In the genomic region with DNA sequence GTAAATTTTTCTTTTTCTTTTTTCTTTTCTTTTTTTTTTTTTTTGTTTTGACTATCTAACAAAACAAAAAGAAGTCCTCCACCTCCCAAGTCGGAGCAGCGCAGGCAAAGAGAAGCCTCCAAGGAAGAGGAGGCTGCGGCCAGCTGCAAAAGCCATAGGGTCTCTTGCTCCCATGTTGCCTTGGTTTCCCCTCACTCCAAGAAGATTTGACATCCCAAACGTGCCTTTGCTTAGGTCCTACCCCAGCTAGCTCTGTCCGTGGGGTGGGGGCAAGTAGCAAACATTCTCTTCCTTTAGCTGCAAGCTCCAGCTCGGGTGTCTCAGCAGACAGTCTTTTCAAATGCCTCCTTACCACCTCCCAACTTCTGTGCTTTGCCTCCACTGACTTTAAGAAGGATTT, we compare ENCODE assay signal across 18 mouse cellular contexts. TPM values are rescaled to one million over a fixed set of nuclear protein-coding genes. Genes with fewer than 3 reads are reported as not detected.
DNase-seq lines count a peak whose midpoint lies in the region; ATAC-seq lines count a peak whose summit lies in the region.
"Had no signal": no experiment of that assay in that cellular context is flagged by ENCODE, and none has a peak within 500 bp of the region (broad histone marks: within the 10 kb centered on the region; RNA-seq: fewer than 3 reads in every experiment).

No protein-coding gene starts in this region.

- H3K4me1 ChIP-seq in kidney, embryonic 15.5 days = peaks cover 89% of the 10 kb centered on the region
- peaks cover 10% of the 10 kb centered on the region for H3K4me1 ChIP-seq in hindbrain, embryonic 15.5 days (replicated peaks)
- peaks cover 72% of the 10 kb centered on the region for H3K4me1 ChIP-seq in neural tube, embryonic 11.5 days (ENCODE audit: control insufficient read depth, insufficient read depth, low read length)

- no peak for ATAC-seq in kidney, embryonic 15.5 days (replicated peaks; ENCODE audit: low FRiP score)
- ATAC-seq in hindbrain, embryonic 15.5 days (ENCODE audit: low FRiP score, low read depth) = no peak
- ATAC-seq in neural tube, embryonic 11.5 days (ENCODE audit: insufficient read depth, low FRiP score, low TSS enrichment) = no peak
- ATAC-seq in megakaryocyte progenitor cell, adult 5-6 weeks (replicated peaks; ENCODE audit: poor library complexity) = no peak
- ATAC-seq: forebrain, embryonic 16.5 days had no signal

- peaks cover 14% of the 10 kb centered on the region; the same call in 1 of the 2 replicates for H3K36me3 ChIP-seq in kidney, embryonic 15.5 days
- H3K36me3 ChIP-seq in hindbrain, embryonic 15.5 days = no peaks in the 10 kb centered on the region
- H3K36me3 ChIP-seq in neural tube, embryonic 11.5 days (ENCODE audit: control insufficient read depth, insufficient read depth, low read length) = no peaks in the 10 kb centered on the region
- H3K36me3 ChIP-seq: embryonic facial prominence, embryonic 13.5 days; heart, embryonic 10.5 days; limb, embryonic 15.5 days had no signal

- H3K4me3 ChIP-seq in kidney, embryonic 15.5 days (replicated peaks) = peak overlapping the region; percentile 37
- H3K4me3 ChIP-seq in hindbrain, embryonic 15.5 days = peak overlapping the region; percentile 43
- peak overlapping the region; percentile 48 for H3K4me3 ChIP-seq in neural tube, embryonic 11.5 days (ENCODE audit: low read depth, low read length)
- H3K4me3 ChIP-seq: embryonic facial prominence, embryonic 13.5 days had no signal

- 15% methylated on average over 6 of the region's 6 CpGs for WGBS in kidney, embryonic 15.5 days
- WGBS in hindbrain, embryonic 15.5 days = 2% methylated on average over 6 of the region's 6 CpGs
- under 1% methylated on average over 6 of the region's 6 CpGs for WGBS in neural tube, embryonic 11.5 days

- peak overlapping the region; percentile 35; the same call in 1 of the 2 replicates for H3K9ac ChIP-seq in kidney, embryonic 15.5 days
- H3K9ac ChIP-seq in hindbrain, embryonic 15.5 days = peak overlapping the region; percentile 53
- peak overlapping the region; percentile 95 for H3K9ac ChIP-seq in neural tube, embryonic 11.5 days (ENCODE audit: low read length)
- H3K9ac ChIP-seq: embryonic facial prominence, embryonic 13.5 days; limb, embryonic 15.5 days; lung, embryonic 14.5 days had no signal

- no peak for DNase-seq in kidney, postnatal 25 days
- DNase-seq in embryo, embryonic 9.5 days (ENCODE audit: extremely low spot score) = peak; percentile 66
- peak; percentile 71 for DNase-seq in neural tube, embryonic 11.5 days (ENCODE audit: low spot score)
- no peak for DNase-seq in spleen, postnatal 10 days (ENCODE audit: low spot score in 2 of 2)
- no peak for DNase-seq in thymus, postnatal 10 days (ENCODE audit: low spot score in 2 of 2)
- DNase-seq: adrenal gland, postnatal 10 days; B cell, adult 2 months; cerebellum, adult 9-11 months; gastrocnemius, postnatal 10 days; heart, postnatal 36 days; lung, embryonic 14.5 days had no signal

- H3K9me3 ChIP-seq in kidney, embryonic 15.5 days (replicated peaks) = no peaks in the 10 kb centered on the region
- H3K9me3 ChIP-seq in hindbrain, embryonic 15.5 days = no peaks in the 10 kb centered on the region
- H3K9me3 ChIP-seq in neural tube, embryonic 11.5 days (ENCODE audit: control insufficient read depth, low read length) = no peaks in the 10 kb centered on the region
- H3K9me3 ChIP-seq: embryonic facial prominence, embryonic 13.5 days; heart, embryonic 10.5 days; limb, embryonic 15.5 days had no signal

- peak overlapping the region; percentile 96 for H3K27ac ChIP-seq in kidney, embryonic 15.5 days
- H3K27ac ChIP-seq in hindbrain, embryonic 15.5 days (replicated peaks) = peak overlapping the region; percentile 91
- peak overlapping the region; percentile 99 for H3K27ac ChIP-seq in neural tube, embryonic 11.5 days (ENCODE audit: low read depth, low read length)
- H3K27ac ChIP-seq: embryonic facial prominence, embryonic 13.5 days; heart, embryonic 10.5 days; limb, embryonic 15.5 days had no signal

- H3K27me3 ChIP-seq in kidney, embryonic 15.5 days = peaks cover 21% of the 10 kb centered on the region
- H3K27me3 ChIP-seq in hindbrain, embryonic 15.5 days = peaks cover 44% of the 10 kb centered on the region
- H3K27me3 ChIP-seq in neural tube, embryonic 11.5 days (ENCODE audit: control insufficient read depth, insufficient read depth, low read length) = no peaks in the 10 kb centered on the region

- H3K4me2 ChIP-seq in kidney, embryonic 15.5 days = peak overlapping the region; percentile 77
- peak overlapping the region; percentile 57 for H3K4me2 ChIP-seq in hindbrain, embryonic 15.5 days
- H3K4me2 ChIP-seq in neural tube, embryonic 11.5 days (ENCODE audit: low read depth) = peak overlapping the region; percentile 91
- H3K4me2 ChIP-seq: embryonic facial prominence, embryonic 13.5 days; lung, embryonic 14.5 days had no signal

RNA-seq across cellular contexts. Expression of gene Gm28230, which starts 7.2 kb away (rescaled TPM):
- polyA plus RNA-seq in kidney, embryonic 15.5 days (2015; fragmentation: Nextera tagmentation; extraction: Ambion mirVana) = 1.7 and 2.3 TPM in 2 replicates
- polyA plus RNA-seq in hindbrain, embryonic 15.5 days (2015; fragmentation: Nextera tagmentation; extraction: Ambion mirVana) = 0.87 and 1.6 TPM in 2 replicates
- polyA plus RNA-seq in neural tube, embryonic 11.5 days (2014; fragmentation: Nextera tagmentation; extraction: Ambion mirVana) = 3.9 and 5.5 TPM in 2 replicates
- not detected in 2 replicates for total RNA-seq in megakaryocyte progenitor cell, adult 5-6 weeks (2015)
- total RNA-seq in megakaryocyte progenitor cell, adult 5-6 weeks (2017) = not detected in 2 replicates
- total RNA-seq: heart, postnatal 36 days had no signal
- polyA plus RNA-seq: forebrain, embryonic 16.5 days; lung, embryonic 14.5 days had no signal

RNA-seq across cellular contexts. Expression of gene Hoxd4, which starts 22.0 kb away (rescaled TPM):
- 5.6 and 5.8 TPM in 2 replicates for polyA plus RNA-seq in kidney, embryonic 15.5 days (2015; fragmentation: Nextera tagmentation; extraction: Ambion mirVana)
- 2.7 and 3.3 TPM in 2 replicates for polyA plus RNA-seq in hindbrain, embryonic 15.5 days (2015; fragmentation: Nextera tagmentation; extraction: Ambion mirVana)
- 9.2 and 11.2 TPM in 2 replicates for polyA plus RNA-seq in neural tube, embryonic 11.5 days (2014; fragmentation: Nextera tagmentation; extraction: Ambion mirVana)
- not detected in 2 replicates for total RNA-seq in megakaryocyte progenitor cell, adult 5-6 weeks (2015)
- total RNA-seq in megakaryocyte progenitor cell, adult 5-6 weeks (2017) = not detected in 2 replicates
- polyA plus RNA-seq: embryonic facial prominence, embryonic 13.5 days; forebrain, embryonic 16.5 days; lung, embryonic 14.5 days had no signal

RNA-seq across cellular contexts. Expression of gene Hoxd3, which starts 22.0 kb away (rescaled TPM):
- polyA plus RNA-seq in kidney, embryonic 15.5 days (2015; fragmentation: Nextera tagmentation; extraction: Ambion mirVana) = 15.2 and 15.9 TPM in 2 replicates
- polyA plus RNA-seq in hindbrain, embryonic 15.5 days (2015; fragmentation: Nextera tagmentation; extraction: Ambion mirVana) = 49.4 and 51.8 TPM in 2 replicates
- polyA plus RNA-seq in neural tube, embryonic 11.5 days (2014; fragmentation: Nextera tagmentation; extraction: Ambion mirVana) = 52.7 and 55.0 TPM in 2 replicates
- total RNA-seq in megakaryocyte progenitor cell, adult 5-6 weeks (2015) = not detected in 2 replicates
- total RNA-seq in megakaryocyte progenitor cell, adult 5-6 weeks (2017) = not detected in 2 replicates
- total RNA-seq: heart, postnatal 36 days had no signal
- polyA plus RNA-seq: forebrain, embryonic 16.5 days; lung, embryonic 14.5 days had no signal

RNA-seq across cellular contexts. Expression of gene Hoxd1, which starts 29.0 kb away (rescaled TPM):
- 1.2 and 1.5 TPM in 2 replicates for polyA plus RNA-seq in kidney, embryonic 15.5 days (2015; fragmentation: Nextera tagmentation; extraction: Ambion mirVana)
- 1.2 and 2.4 TPM in 2 replicates for polyA plus RNA-seq in hindbrain, embryonic 15.5 days (2015; fragmentation: Nextera tagmentation; extraction: Ambion mirVana)
- polyA plus RNA-seq in neural tube, embryonic 11.5 days (2014; fragmentation: Nextera tagmentation; extraction: Ambion mirVana) = 9.0 and 9.8 TPM in 2 replicates
- total RNA-seq in megakaryocyte progenitor cell, adult 5-6 weeks (2015) = not detected in 2 replicates
- total RNA-seq in megakaryocyte progenitor cell, adult 5-6 weeks (2017) = not detected in 2 replicates
- total RNA-seq: adrenal gland, postnatal 10 days; gastrocnemius, postnatal 10 days; heart, postnatal 36 days had no signal
- polyA plus RNA-seq: forebrain, embryonic 16.5 days had no signal

RNA-seq across cellular contexts. Expression of gene Hoxd8, which starts 29.4 kb away (rescaled TPM):
- 36.4 and 40.8 TPM in 2 replicates for polyA plus RNA-seq in kidney, embryonic 15.5 days (2015; fragmentation: Nextera tagmentation; extraction: Ambion mirVana)
- polyA plus RNA-seq in hindbrain, embryonic 15.5 days (2015; fragmentation: Nextera tagmentation; extraction: Ambion mirVana) = 0.73 and 1.3 TPM in 2 replicates
- polyA plus RNA-seq in neural tube, embryonic 11.5 days (2014; fragmentation: Nextera tagmentation; extraction: Ambion mirVana) = 21.3 and 23.1 TPM in 2 replicates
- not detected in 2 replicates for total RNA-seq in megakaryocyte progenitor cell, adult 5-6 weeks (2015)
- not detected in 2 replicates for total RNA-seq in megakaryocyte progenitor cell, adult 5-6 weeks (2017)
- polyA plus RNA-seq: forebrain, embryonic 16.5 days had no signal

Comparison
In these comparisons a context has a peak if more than half of its experiments do, and no peak if none do; other contexts are left out.
1. H3K9ac ChIP-seq: peak in every context shown above with its lines; median percentile 95 in neural tube, embryonic 11.5 days; 53 in hindbrain, embryonic 15.5 days; 35 in kidney, embryonic 15.5 days.
2. DNase-seq: peak in embryo, embryonic 9.5 days (single experiment) and neural tube, embryonic 11.5 days (single experiment); none in kidney, postnatal 25 days (0 of 2), spleen, postnatal 10 days (0 of 2) and thymus, postnatal 10 days (0 of 2).
3. Peak in every context shown above with its lines, with median percentiles within 50 percentile points of each other: H3K27ac ChIP-seq, H3K4me2 ChIP-seq and H3K4me3 ChIP-seq.